Comparison of ENCODE assay signal across 15 mouse cellular contexts in the genomic region with DNA sequence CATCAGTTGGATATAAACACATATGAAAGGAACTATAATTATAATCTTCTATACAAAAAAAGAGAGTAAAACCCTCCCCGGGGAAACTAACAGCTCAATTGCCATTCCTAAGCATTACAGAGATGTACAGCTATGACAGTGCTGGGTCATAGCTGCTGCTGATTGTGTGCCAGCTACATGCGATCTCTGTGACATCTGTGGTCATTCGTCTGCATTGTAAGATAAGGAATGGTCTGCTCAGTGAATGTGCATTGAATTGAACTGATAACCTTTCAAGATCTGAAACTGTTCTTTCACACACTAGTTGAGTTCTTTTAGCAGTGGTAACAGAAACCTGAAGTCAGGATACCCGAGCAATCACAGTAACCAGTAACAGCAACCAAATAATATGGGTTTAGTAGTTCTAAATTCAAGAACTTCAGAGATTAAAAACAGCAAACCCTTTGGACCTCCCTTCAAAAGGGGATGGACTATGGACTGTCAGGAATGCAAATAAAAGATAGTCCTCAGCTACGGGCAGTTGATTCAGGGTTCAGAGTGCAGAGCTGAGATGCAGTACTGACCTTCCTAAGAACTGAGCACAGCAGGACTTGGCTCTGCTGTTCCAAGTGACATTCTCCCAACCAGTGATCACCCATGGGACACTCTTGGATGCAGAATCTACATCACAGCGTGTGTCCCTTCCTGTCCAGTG.
DNase-seq lines count a peak whose midpoint lies in the region; ATAC-seq and TF ChIP-seq lines count a peak whose summit lies in the region.
"Had no signal": no experiment of that assay in that cellular context is flagged by ENCODE, and none has a peak within 500 bp of the region (broad histone marks: within the 10 kb centered on the region; RNA-seq: fewer than 3 reads in every experiment).

No protein-coding gene starts in this region.

- H3K27ac ChIP-seq in kidney, adult 2 months (ENCODE audit: insufficient read depth, low read depth, low read length): no peak overlapping the region
- no peak overlapping the region for H3K27ac ChIP-seq in kidney, embryonic 14.5 days (ENCODE audit: low read depth, low read length)
- no peak overlapping the region for H3K27ac ChIP-seq in kidney, postnatal 0 days
- no peak overlapping the region for H3K27ac ChIP-seq in liver, postnatal 0 days (ENCODE audit: low read depth)
- H3K27ac ChIP-seq: forebrain, embryonic 13.5 days; gastrocnemius, adult 2 months; hindbrain, embryonic 10.5 days had no signal

- H3K9me3 ChIP-seq in kidney, embryonic 14.5 days (ENCODE audit: control insufficient read depth, low read length): no peaks in the 10 kb centered on the region
- H3K9me3 ChIP-seq in kidney, postnatal 0 days (replicated peaks; ENCODE audit: low read length): no peaks in the 10 kb centered on the region
- no peaks in the 10 kb centered on the region for H3K9me3 ChIP-seq in liver, postnatal 0 days (ENCODE audit: low read length)
- H3K9me3 ChIP-seq: forebrain, embryonic 13.5 days; hindbrain, embryonic 10.5 days had no signal

- peak; percentile 51 for DNase-seq in kidney, adult 2 months
- DNase-seq in c-Kit-positive CD71-negative TER-119-negative erythroid progenitor cells, embryonic 14.5 days (ENCODE audit: low read depth): peak; percentile 20
- peak; percentile 36 for DNase-seq in kidney, postnatal 0 days (ENCODE audit: low spot score)
- no peak for DNase-seq in liver, postnatal 0 days
- no peak for DNase-seq in frontal cortex, postnatal 10 days (ENCODE audit: low spot score in 2 of 2)
- no peak for DNase-seq in left cerebral cortex, adult 9 months (ENCODE audit: low spot score in 2 of 2)
- DNase-seq in T-cell, adult 2 months (ENCODE audit: low spot score): no peak
- DNase-seq: B cell, adult 2 months; cerebellum, adult 18-20 months; gastrocnemius, adult 2 months; lung, adult 2 months had no signal

- H3K9ac ChIP-seq in kidney, embryonic 14.5 days (ENCODE audit: low read depth, low read length): no peak overlapping the region
- no peak overlapping the region for H3K9ac ChIP-seq in kidney, postnatal 0 days (ENCODE audit: low read depth, low read length)
- no peak overlapping the region for H3K9ac ChIP-seq in liver, postnatal 0 days (replicated peaks)
- H3K9ac ChIP-seq: forebrain, embryonic 13.5 days had no signal

- H3K4me2 ChIP-seq in kidney, embryonic 14.5 days (replicated peaks; ENCODE audit: low read depth, low read length): no peak overlapping the region
- no peak overlapping the region for H3K4me2 ChIP-seq in kidney, postnatal 0 days (ENCODE audit: low read length)
- no peak overlapping the region; the same call in 1 of the 2 replicates for H3K4me2 ChIP-seq in liver, postnatal 0 days (ENCODE audit: low read depth, low read length)
- H3K4me2 ChIP-seq: forebrain, embryonic 13.5 days had no signal

- 53% methylated on average over 6 of the region's 6 CpGs for WGBS in kidney, adult 2 months
- 58% methylated on average over 6 of the region's 6 CpGs for WGBS in kidney, embryonic 14.5 days
- WGBS in kidney, postnatal 0 days: 54% methylated on average over 6 of the region's 6 CpGs
- 35% methylated on average over 6 of the region's 6 CpGs for WGBS in liver, postnatal 0 days (ENCODE audit: insufficient replicate concordance)

- ATAC-seq in kidney, embryonic 14.5 days (ENCODE audit: low FRiP score, low TSS enrichment): no peak
- peak; percentile 59; the same call in 1 of the 2 replicates for ATAC-seq in kidney, postnatal 0 days (replicated peaks; ENCODE audit: low FRiP score, low read depth)
- peak; percentile 69 for ATAC-seq in liver, postnatal 0 days
- ATAC-seq: forebrain, embryonic 13.5 days had no signal

- TF ChIP-seq EP300 in liver, postnatal 0 days (IDR thresholded peaks at IDR 0.05; ENCODE audit: low read depth): peak; percentile 77

- no peak for TF ChIP-seq CTCF in kidney, adult 2 months (conservative IDR thresholded peaks at IDR 0.05; ENCODE audit: insufficient read depth, insufficient read length, low read depth, low read length)
- TF ChIP-seq CTCF in kidney, postnatal 0 days (IDR thresholded peaks at IDR 0.05; ENCODE audit: low read depth): no peak
- TF ChIP-seq CTCF in liver, postnatal 0 days (IDR thresholded peaks at IDR 0.05; ENCODE audit: low read depth): no peak

- no peaks in the 10 kb centered on the region for H3K36me3 ChIP-seq in kidney, adult 2 months (ENCODE audit: control insufficient read depth, insufficient read depth, low read length)
- no peaks in the 10 kb centered on the region for H3K36me3 ChIP-seq in kidney, embryonic 14.5 days (ENCODE audit: control insufficient read depth, insufficient read depth, low read length)
- no peaks in the 10 kb centered on the region for H3K36me3 ChIP-seq in kidney, postnatal 0 days (ENCODE audit: insufficient read depth, low read length)
- no peaks in the 10 kb centered on the region for H3K36me3 ChIP-seq in liver, postnatal 0 days (replicated peaks; ENCODE audit: insufficient read depth, low read length)
- H3K36me3 ChIP-seq: hindbrain, embryonic 10.5 days had no signal

- H3K4me1 ChIP-seq in kidney, adult 2 months (ENCODE audit: control insufficient read depth, insufficient read depth, low read length): peaks cover 4% of the 10 kb centered on the region; the same call in 1 of the 2 replicates
- H3K4me1 ChIP-seq in kidney, embryonic 14.5 days (ENCODE audit: control insufficient read depth, insufficient read depth, low read length): 0 out of 2 replicates have a peak, but pooled peaks cover 3% of the 10 kb centered on the region
- H3K4me1 ChIP-seq in kidney, postnatal 0 days (replicated peaks; ENCODE audit: insufficient read depth, low read length): no peaks in the 10 kb centered on the region
- peaks cover 9% of the 10 kb centered on the region for H3K4me1 ChIP-seq in liver, postnatal 0 days (ENCODE audit: insufficient read depth)
- H3K4me1 ChIP-seq: forebrain, embryonic 13.5 days; hindbrain, embryonic 10.5 days had no signal

- no peak overlapping the region for H3K4me3 ChIP-seq in kidney, adult 2 months (ENCODE audit: insufficient read depth, low read depth, low read length)
- no peak overlapping the region for H3K4me3 ChIP-seq in kidney, embryonic 14.5 days (ENCODE audit: low read length)
- no peak overlapping the region for H3K4me3 ChIP-seq in kidney, postnatal 0 days (replicated peaks; ENCODE audit: low read depth, low read length)
- H3K4me3 ChIP-seq in liver, postnatal 0 days (ENCODE audit: low read depth, low read length): no peak overlapping the region
- H3K4me3 ChIP-seq: forebrain, embryonic 13.5 days; gastrocnemius, adult 2 months; hindbrain, embryonic 10.5 days; myocyte had no signal

- no peaks in the 10 kb centered on the region for H3K27me3 ChIP-seq in kidney, adult 2 months (replicated peaks; ENCODE audit: control insufficient read depth, insufficient read depth, low read length)
- no peaks in the 10 kb centered on the region for H3K27me3 ChIP-seq in kidney, embryonic 14.5 days (ENCODE audit: control insufficient read depth, insufficient read depth, low read length)
- H3K27me3 ChIP-seq in kidney, postnatal 0 days (ENCODE audit: insufficient read depth, low read length): no peaks in the 10 kb centered on the region
- H3K27me3 ChIP-seq in liver, postnatal 0 days (ENCODE audit: insufficient read depth, low read length): no peaks in the 10 kb centered on the region
- H3K27me3 ChIP-seq: forebrain, embryonic 13.5 days had no signal

- no peak for TF ChIP-seq POLR2A in kidney, adult 2 months (IDR thresholded peaks at IDR 0.05; ENCODE audit: low read depth, low read length)

Comparison
In these comparisons a context has a peak if more than half of its experiments do, and no peak if none do; other contexts are left out.
1. DNase-seq: peak in kidney, adult 2 months (single experiment), c-Kit-positive CD71-negative TER-119-negative erythroid progenitor cells, embryonic 14.5 days (single experiment) and kidney, postnatal 0 days (single experiment); none in liver, postnatal 0 days (single experiment), frontal cortex, postnatal 10 days (0 of 2), left cerebral cortex, adult 9 months (0 of 2) and T-cell, adult 2 months (single experiment).